Mouse (Mus musculus): ENCODE results near the gene U2af1l4.

The U2af1l4 gene

DNA sequence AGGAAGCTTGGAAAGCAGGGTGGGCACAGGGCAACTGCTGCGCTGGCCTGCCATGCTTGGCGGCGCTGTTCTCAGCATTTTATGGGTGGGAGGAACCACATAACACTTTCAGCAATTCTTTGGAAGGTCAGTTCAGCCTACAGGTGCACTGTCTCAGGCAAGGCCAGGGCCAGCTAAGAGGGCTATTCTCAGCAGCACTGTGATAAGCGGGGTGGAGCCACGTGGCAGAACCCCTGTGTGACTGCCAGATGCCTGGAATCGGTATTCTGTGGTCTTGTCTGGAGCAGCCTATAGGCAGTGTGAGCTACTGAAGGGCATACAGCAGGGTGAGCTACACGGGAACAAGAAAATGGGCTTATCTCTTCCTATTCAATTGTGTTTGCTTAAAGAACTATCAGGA, 46.9 kb downstream of the U2af1l4 start:
- DNase-seq (ENCODE audit: low read depth, low spot score), result no peak

GRCm38 (mm10) chr7:30612654-30613402, 49.7 kb downstream of the U2af1l4 start, which contains the start of gene Upk1a:
Gene Upk1a, minus strand, starts transcription at chr7:30612847.
- no peak for DNase-seq (ENCODE audit: low read depth, low spot score)

DNA sequence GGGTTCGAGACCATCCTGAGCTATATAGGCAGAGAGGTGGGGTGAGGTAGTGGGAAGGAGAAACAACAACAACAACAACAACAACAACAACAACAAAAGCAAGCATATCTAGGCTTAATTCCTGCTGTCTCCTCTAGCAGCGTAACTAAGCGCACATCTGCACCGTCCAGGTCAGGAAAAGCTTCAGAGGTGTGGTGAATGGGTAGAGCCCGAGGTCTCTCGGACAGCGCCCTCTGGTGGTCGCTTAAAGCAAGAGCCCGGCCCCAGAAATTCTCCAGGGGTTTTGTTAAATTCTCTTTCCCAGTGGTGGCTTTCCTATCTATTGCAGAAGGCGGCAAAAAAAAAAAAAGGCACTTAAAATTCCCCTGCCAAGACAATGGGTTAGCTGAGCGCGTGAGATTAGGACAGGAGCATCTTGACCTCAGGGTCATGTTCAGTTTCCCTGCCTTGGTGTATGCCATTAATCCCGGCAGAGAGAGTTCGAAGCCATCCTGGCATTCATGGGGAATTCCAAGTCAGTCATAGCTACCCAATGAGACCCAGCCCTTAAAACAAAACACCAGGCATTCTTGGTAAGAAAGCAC, 50.5 kb downstream of the U2af1l4 start:
- DNase-seq (ENCODE audit: low read depth, low spot score), result peak; percentile 76

- peak; percentile 72 for DNase-seq (ENCODE audit: low read depth, low spot score)
These were observed 51.4 kb downstream of the U2af1l4 start for GRCm38 (mm10) chr7:30614454-30614853.
